Mouse (Mus musculus) hindbrain, embryonic 14.5 days (tissue): ENCODE measurements around the gene Trim52. TPM values are rescaled to one million over a fixed set of nuclear protein-coding genes. Genes with fewer than 3 reads are reported as not detected.
"Not testable (repeated sequence)": the region's sequence is repeated elsewhere in the genome, so short reads cannot be mapped to it uniquely, and the experiment has no call there.

Source experiments
- ATAC-seq: fragments of 200-750 bp; cut with Nextera tagmentation; 2 replicates; pipeline ENCODE4 v1.8.0; 2017; ENCODE audit warnings: moderate number of reproducible peaks, mild to moderate bottlenecking, moderate TSS enrichment, moderate library complexity; ENCODE audit not compliant: low FRiP score
- DNase-seq: peaks from one replicate; pipeline ENCODE4 v3.0.0-alpha.2; 2015; ENCODE audit warnings: low spot score
- H3K27ac ChIP-seq: fragments of 300-500 bp; sonication (generic); 2 replicates; pipeline ENCODE4 v1.5.1; 2014; ENCODE audit warnings: mild to moderate bottlenecking, moderate library complexity
- H3K27me3 ChIP-seq: fragments of 300-500 bp; sonication (generic); 2 replicates; pipeline ENCODE4 v1.6.1; 2014; ENCODE audit warnings: mild to moderate bottlenecking, low read length, mixed read lengths; ENCODE audit not compliant: control insufficient read depth, insufficient read depth
- H3K36me3 ChIP-seq: fragments of 300-500 bp; sonication (generic); replicated peaks from 2 replicates; pipeline ENCODE4 v1.6.1; 2014; ENCODE audit not compliant: control insufficient read depth, insufficient read depth
- H3K4me1 ChIP-seq: fragments of 300-500 bp; sonication (generic); replicated peaks from 2 replicates; pipeline ENCODE4 v1.6.1; 2014; ENCODE audit warnings: antibody characterized with exemption, low read length, mixed read lengths; ENCODE audit not compliant: control insufficient read depth, insufficient read depth
- H3K4me2 ChIP-seq: fragments of 300-500 bp; sonication (generic); replicated peaks from 2 replicates; pipeline ENCODE4 v1.6.1; 2014; ENCODE audit warnings: mild to moderate bottlenecking, moderate library complexity
- H3K4me3 ChIP-seq: fragments of 300-500 bp; sonication (generic); replicated peaks from 2 replicates; pipeline ENCODE4 v1.5.1; 2014; ENCODE audit warnings: mild to moderate bottlenecking, low read length
- H3K9ac ChIP-seq: fragments of 300-500 bp; sonication (generic); 2 replicates; pipeline ENCODE4 v1.6.1; 2014
- H3K9me3 ChIP-seq: fragments of 300-500 bp; sonication (generic); 2 replicates; pipeline ENCODE4 v1.6.1; 2016; ENCODE audit warnings: low read length; ENCODE audit not compliant: control insufficient read depth
- WGBS: fragments of 180-500 bp; shearing (Covaris S2); extraction: QIAGEN DNeasy Blood & Tissue Kit; methylation state at CpG from one replicate; pipeline ENCODE4 v1.1.7; 2014; 5-methylcytosine and 5-hydroxymethylcytosine counted together
- polyA plus RNA-seq: library from polyadenylated mRNA; unstranded; fragments of >200 nt; fragmentation: Nextera tagmentation; extraction: Ambion mirVana; gene quantifications from 2 replicates; pipeline ENCODE4 v1.2.1, GENCODE M21; 2014

Gene Trim52
- polyA plus RNA-seq, 1 experiment from 2014 or later, result not detected

DNA sequence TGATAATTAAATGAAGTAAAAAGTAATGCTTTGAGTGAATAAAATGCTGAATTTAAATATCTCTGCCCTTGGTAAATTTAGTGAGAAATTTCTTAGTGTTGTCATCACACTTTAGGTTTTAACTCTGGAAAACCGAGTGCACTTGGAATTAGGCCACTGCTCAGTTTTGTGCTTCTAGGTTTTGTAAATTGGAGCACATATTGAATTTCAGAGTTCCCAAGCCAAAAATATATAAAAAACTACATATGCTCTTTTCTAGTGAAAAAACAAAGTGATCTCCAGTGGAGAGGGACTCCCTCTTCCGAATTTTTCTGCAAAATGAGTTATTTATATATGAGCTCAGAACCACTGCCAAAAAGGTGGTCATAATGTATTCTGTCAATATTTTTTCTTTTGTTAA, 45.2 kb downstream of the Trim52 start:
- no peak overlapping the region for H3K4me3 ChIP-seq
- no peaks in the 10 kb centered on the region for H3K27me3 ChIP-seq
- no peak overlapping the region for H3K27ac ChIP-seq
- H3K4me2 ChIP-seq, result no peak overlapping the region
- H3K9me3 ChIP-seq, result no peaks in the 10 kb centered on the region
- no peak overlapping the region for H3K9ac ChIP-seq
- H3K36me3 ChIP-seq, result no peaks in the 10 kb centered on the region
- 74% methylated on average over 2 of the region's 2 CpGs for WGBS
- no peaks in the 10 kb centered on the region for H3K4me1 ChIP-seq
- ATAC-seq, result no peak
- DNase-seq, result no peak

DNA sequence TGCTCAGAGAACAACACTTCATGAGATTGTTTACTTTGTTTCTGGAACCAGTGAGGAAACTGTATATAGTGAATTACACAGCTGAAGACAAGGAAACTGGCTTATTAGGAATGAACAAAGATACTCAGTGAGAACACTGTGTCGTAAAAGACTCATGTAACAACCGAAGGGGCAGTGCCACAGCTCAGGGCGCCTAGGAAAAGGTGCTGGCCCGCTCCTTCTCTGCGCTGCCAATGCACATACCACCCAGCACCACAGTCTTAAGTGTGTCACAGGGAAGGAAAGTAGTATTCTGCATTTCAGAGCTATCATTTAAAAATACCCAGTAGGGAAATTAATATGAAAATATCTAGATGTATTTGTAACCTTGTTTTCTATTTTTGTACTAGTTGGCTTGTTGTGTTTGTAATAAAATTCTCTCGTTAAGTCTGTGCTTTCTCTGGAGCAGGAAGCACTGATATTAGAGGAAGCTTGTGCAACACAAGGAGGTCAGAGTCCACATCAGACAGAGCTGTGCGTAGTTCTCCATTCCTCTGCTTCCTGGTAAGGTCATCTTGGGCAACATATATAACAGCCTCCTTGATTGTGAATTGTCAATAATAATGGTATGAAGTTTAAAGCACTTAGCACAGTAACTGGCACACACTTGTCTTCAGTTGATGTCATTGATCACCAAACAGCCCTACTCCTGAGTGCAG, 49.0 kb downstream of the Trim52 start:
- Histone ChIP-seq H3K9ac (no peak overlapping the region), H3K4me1 (no peaks in the 10 kb centered on the region), H3K36me3 (no peaks in the 10 kb centered on the region), H3K27ac (no peak overlapping the region), H3K27me3 (no peaks in the 10 kb centered on the region), H3K9me3 (no peaks in the 10 kb centered on the region), H3K4me3 (no peak overlapping the region), H3K4me2 (no peak overlapping the region)
- DNase-seq (no peak), ATAC-seq (no peak)
- 85% methylated on average over 7 of the region's 7 CpGs for WGBS

DNA sequence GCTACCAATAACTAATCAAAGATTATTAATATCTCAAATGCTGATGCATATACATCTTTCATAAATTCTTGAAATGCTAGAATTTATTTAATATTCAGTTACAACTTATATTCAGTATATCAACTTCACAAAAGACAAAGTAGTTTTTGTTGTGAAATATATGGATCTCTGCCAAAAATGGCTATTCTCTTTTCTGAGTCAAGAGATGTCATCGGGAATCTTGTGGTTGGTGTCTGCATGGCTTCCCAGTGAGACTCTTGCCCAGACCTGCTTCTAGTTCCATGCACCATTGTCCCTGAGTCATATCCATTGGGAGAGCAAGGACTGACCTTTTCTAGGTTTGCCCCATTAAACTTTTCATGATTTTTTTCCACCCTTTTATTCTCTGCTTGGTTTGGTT, 50.5 kb downstream of the Trim52 start:
- 84% methylated on average over 1 of the region's 1 CpGs for WGBS
- Histone ChIP-seq H3K4me3 (no peak overlapping the region), H3K9ac (no peak overlapping the region), H3K4me2 (no peak overlapping the region), H3K36me3 (no peaks in the 10 kb centered on the region), H3K27ac (no peak overlapping the region), H3K9me3 (no peaks in the 10 kb centered on the region), H3K27me3 (no peaks in the 10 kb centered on the region), H3K4me1 (no peaks in the 10 kb centered on the region)
- DNase-seq (no peak), ATAC-seq (no peak)

DNA sequence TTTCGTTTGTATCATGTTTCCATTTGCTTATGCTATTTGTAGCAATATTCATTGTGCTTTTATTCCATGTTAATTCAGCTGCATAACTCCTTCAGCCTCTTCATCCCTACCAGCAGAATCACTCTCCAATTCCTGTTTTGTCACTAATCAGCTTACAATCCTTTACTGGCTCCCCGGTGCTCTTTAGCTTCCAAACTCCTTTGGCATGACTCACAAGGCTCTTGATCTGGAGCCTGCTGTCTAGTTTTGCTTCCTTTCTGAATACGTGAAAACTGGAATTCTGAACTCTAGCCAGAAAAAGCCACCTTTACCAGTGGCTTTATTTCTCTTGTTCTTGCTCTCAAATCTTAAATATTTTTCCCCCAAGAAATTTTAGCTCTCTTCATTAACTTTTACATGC, 56.3 kb downstream of the Trim52 start:
- ATAC-seq, result no peak
- WGBS, result 75% methylated on average over 3 of the region's 3 CpGs
- H3K36me3 ChIP-seq, result no peaks in the 10 kb centered on the region

DNA sequence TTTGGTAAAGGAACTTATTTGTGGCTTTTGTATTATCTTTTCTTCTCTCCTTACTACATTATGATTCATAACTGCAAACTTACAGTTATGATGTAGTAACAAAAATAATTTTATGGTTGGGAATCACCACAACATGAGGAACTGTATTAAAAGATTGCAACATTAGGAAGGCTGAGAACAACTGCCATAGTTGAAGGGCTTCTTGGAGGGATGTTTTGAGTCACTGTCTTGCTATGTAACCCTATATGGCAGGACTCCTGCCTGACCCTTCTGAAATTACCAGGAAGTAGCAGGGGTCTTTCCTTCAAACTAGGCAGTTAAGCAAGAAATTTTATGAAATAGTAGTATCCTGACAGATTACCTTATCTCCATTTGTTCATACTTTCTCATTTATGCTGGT, 57.2 kb downstream of the Trim52 start:
- no peaks in the 10 kb centered on the region for H3K27me3 ChIP-seq
- no peaks in the 10 kb centered on the region for H3K9me3 ChIP-seq
- no peaks in the 10 kb centered on the region for H3K4me1 ChIP-seq
- DNase-seq (no peak), ATAC-seq (no peak)
- no peak overlapping the region for H3K9ac ChIP-seq
- no peak overlapping the region for H3K4me2 ChIP-seq
- H3K4me3 ChIP-seq, result no peak overlapping the region
- no peak overlapping the region for H3K27ac ChIP-seq
- H3K36me3 ChIP-seq, result no peaks in the 10 kb centered on the region

More for the DNA sequence above, 56.3 kb downstream of the Trim52 start:
- no peaks in the 10 kb centered on the region for H3K27me3 ChIP-seq
- H3K4me3 ChIP-seq, result no peak overlapping the region
- no peaks in the 10 kb centered on the region for H3K9me3 ChIP-seq
- no peak overlapping the region for H3K27ac ChIP-seq
- H3K9ac ChIP-seq, result no peak overlapping the region
- H3K4me1 ChIP-seq, result no peaks in the 10 kb centered on the region
- no peak overlapping the region for H3K4me2 ChIP-seq
- DNase-seq, result no peak

DNA sequence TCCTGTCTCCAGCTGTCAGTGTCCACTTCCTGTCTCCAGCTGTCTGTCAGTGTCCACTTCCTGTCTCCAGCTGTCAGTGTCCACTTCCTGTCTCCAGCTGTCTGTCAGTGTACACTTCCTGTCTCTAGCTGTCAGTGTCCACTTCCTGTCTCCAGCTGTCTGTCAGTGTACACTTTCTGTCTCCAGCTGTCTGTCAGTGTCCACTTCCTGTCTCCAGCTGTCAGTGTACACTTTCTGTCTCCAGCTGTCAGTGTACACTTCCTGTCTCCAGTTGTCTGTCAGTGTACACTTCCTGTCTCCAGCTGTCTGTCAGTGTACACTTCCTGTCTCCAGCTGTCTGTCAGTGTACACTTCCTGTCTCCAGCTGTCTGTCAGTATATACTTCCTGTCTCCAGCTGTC, 57.9 kb downstream of the Trim52 start:
- ATAC-seq, H3K36me3 ChIP-seq, H3K9ac ChIP-seq, DNase-seq, H3K27me3 ChIP-seq, H3K4me2 ChIP-seq, H3K4me1 ChIP-seq, H3K9me3 ChIP-seq, H3K27ac ChIP-seq, H3K4me3 ChIP-seq: not testable (repeated sequence)

DNA sequence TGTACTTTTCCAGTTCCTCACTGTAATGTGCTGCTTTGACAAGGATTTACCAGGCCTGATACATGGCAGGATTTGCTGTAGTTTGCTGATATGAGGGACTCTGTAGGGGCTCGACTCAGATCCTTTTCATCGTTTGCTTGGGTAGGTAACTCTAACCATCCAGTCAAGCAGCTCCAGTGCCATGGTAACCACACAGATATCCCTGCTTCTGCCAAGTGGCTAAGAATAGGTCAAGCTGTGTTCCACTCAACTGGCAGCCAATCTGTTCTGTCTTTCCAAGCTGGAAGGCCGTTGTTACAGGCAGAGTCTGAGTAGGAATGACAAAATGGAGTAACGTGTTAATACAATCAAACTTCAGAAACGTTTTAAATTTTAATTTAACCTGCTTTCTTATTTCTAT, 70.9 kb downstream of the Trim52 start:
- Histone ChIP-seq H3K4me3 (no peak overlapping the region), H3K27ac (no peak overlapping the region), H3K36me3 (no peaks in the 10 kb centered on the region), H3K4me2 (no peak overlapping the region), H3K27me3 (no peaks in the 10 kb centered on the region), H3K9me3 (no peaks in the 10 kb centered on the region), H3K9ac (no peak overlapping the region), H3K4me1 (no peaks in the 10 kb centered on the region)
- 27% methylated on average over 5 of the region's 5 CpGs for WGBS
- DNase-seq (peak; percentile 57), ATAC-seq (peak; percentile 86)

DNA sequence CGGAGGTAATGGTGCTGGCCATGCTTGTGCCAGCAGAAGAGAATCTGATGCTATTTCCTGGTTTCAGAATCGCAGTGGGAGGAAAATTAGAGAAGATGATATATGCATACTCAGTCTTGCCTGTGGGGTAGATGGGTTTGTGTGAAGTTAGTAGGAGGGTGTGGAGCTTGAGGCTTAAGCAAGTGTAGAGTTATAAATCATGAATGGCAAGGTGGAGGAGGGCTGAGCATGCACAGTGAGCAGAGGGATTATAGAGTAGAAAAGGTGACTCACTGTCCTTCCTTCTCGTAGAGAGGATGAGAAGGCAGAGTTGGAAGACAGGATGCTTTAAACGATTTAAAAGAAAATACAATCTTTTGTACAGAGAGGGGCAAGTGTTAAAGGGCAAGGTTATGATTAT, 72.2 kb downstream of the Trim52 start:
- no peak overlapping the region for H3K4me3 ChIP-seq
- H3K4me1 ChIP-seq, result no peaks in the 10 kb centered on the region
- H3K9ac ChIP-seq, result no peak overlapping the region
- no peak overlapping the region for H3K27ac ChIP-seq
- no peak overlapping the region for H3K4me2 ChIP-seq
- no peaks in the 10 kb centered on the region for H3K36me3 ChIP-seq
- ATAC-seq (no peak), DNase-seq (no peak)
- H3K27me3 ChIP-seq, result no peaks in the 10 kb centered on the region
- 74% methylated on average over 4 of the region's 4 CpGs for WGBS
- no peaks in the 10 kb centered on the region for H3K9me3 ChIP-seq

DNA sequence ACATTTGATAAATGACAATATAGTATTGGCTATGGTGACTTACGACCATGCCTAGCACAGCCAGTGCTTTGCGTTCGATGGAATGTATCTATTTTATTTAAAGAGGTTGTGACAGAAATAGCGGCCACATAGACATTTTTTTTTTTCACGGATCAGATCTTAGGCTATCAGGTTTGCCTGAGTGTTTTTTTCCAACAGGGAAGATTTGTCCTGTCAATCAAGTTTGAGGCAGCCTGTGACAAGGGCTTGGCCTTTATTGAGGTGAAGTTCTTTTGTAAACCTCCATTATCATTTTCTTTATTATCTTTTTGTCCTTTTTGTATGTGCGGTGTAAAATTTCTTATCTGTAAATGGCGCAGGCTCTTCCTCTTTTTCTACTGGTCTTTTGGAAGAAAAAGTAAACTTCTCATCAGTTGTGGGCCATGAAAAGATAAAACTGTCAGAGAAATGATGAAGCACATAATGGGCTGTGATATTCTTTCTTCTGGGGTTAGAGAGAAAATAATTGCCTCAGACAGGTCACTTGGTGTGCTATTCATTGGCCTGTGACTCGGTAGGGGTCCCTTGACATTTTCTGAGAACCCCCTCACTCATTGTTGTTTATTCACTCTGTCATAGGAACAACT, 73.2 kb downstream of the Trim52 start:
- H3K4me1 ChIP-seq, result no peaks in the 10 kb centered on the region
- no peak overlapping the region for H3K4me3 ChIP-seq
- WGBS, result 30% methylated on average over 8 of the region's 8 CpGs
- H3K27ac ChIP-seq, result no peak overlapping the region
- no peak overlapping the region for H3K4me2 ChIP-seq
- H3K9me3 ChIP-seq, result no peaks in the 10 kb centered on the region
- ATAC-seq (no peak), DNase-seq (no peak)
- no peak overlapping the region for H3K9ac ChIP-seq
- H3K27me3 ChIP-seq, result no peaks in the 10 kb centered on the region
- H3K36me3 ChIP-seq, result no peaks in the 10 kb centered on the region

DNA sequence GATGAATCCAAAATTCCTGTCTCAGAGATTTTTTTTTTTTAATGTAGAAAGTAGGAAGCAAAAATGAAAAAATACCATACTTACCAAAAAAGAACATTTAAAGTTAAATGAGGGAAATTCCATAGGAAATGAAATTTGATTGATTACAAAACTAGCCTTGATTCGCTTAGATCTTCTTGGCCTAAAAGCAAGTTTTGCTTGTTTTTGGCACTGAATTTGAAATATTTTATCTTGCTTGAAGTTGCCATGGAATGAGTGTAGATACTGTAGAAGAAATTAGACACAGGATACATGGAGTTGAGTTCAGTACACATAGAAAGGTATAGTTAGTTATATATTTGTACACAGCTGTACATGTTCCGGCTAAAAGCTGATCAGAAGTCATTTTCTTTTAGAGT, 73.7 kb downstream of the Trim52 start:
- no peak overlapping the region for H3K4me3 ChIP-seq
- H3K9me3 ChIP-seq, result no peaks in the 10 kb centered on the region
- no peak overlapping the region for H3K4me2 ChIP-seq
- H3K9ac ChIP-seq, result no peak overlapping the region
- no peaks in the 10 kb centered on the region for H3K36me3 ChIP-seq
- no peak for ATAC-seq
- no peak overlapping the region for H3K27ac ChIP-seq
- no peaks in the 10 kb centered on the region for H3K27me3 ChIP-seq
- 72% methylated on average over 2 of the region's 2 CpGs for WGBS
- DNase-seq, result no peak
- H3K4me1 ChIP-seq, result no peaks in the 10 kb centered on the region
